Comparison of ENCODE assay signal across 8 mouse cellular contexts in genomic region chr15:77013753-77014241, GRCm38 (mm10). TPM values are rescaled to one million over a fixed set of nuclear protein-coding genes. Genes with fewer than 3 reads are reported as not detected.
DNase-seq lines count a peak whose midpoint lies in the region; ATAC-seq lines count a peak whose summit lies in the region.

No protein-coding gene starts in this region.

- no peaks in the 10 kb centered on the region for H3K9me3 ChIP-seq in forebrain, embryonic 10.5 days
- H3K9me3 ChIP-seq in forebrain, embryonic 11.5 days (ENCODE audit: control insufficient read depth, low read length), result no peaks in the 10 kb centered on the region
- H3K9me3 ChIP-seq in embryonic facial prominence, embryonic 13.5 days, result no peaks in the 10 kb centered on the region
- H3K9me3 ChIP-seq in hindbrain, embryonic 11.5 days (ENCODE audit: control insufficient read depth, low read length), result no peaks in the 10 kb centered on the region
- no peaks in the 10 kb centered on the region for H3K9me3 ChIP-seq in limb, embryonic 13.5 days

- DNase-seq in forebrain, embryonic 10.5 days (ENCODE audit: extremely low spot score, low spot score), result no peak
- DNase-seq in forebrain, embryonic 11.5 days (ENCODE audit: low spot score), result no peak
- DNase-seq in hindbrain, embryonic 11.5 days (ENCODE audit: low spot score), result peak; percentile 29
- DNase-seq in right cerebral cortex, adult 2 months (ENCODE audit: low spot score in 2 of 2), result peak; percentile 35 to 40
- no peak for DNase-seq in layer of hippocampus, postnatal 14 days (ENCODE audit: low spot score in 2 of 2)
- no peak for DNase-seq in c-Kit-positive CD71-positive TER-119-positive erythroid progenitor cells, embryonic 14.5 days (ENCODE audit: low spot score)

- H3K4me3 ChIP-seq in forebrain, embryonic 10.5 days, result no peak overlapping the region
- no peak overlapping the region for H3K4me3 ChIP-seq in forebrain, embryonic 11.5 days (ENCODE audit: low read depth, low read length)
- no peak overlapping the region for H3K4me3 ChIP-seq in embryonic facial prominence, embryonic 13.5 days
- H3K4me3 ChIP-seq in hindbrain, embryonic 11.5 days (ENCODE audit: low read depth, low read length), result no peak overlapping the region
- no peak overlapping the region for H3K4me3 ChIP-seq in limb, embryonic 13.5 days

- H3K27ac ChIP-seq in forebrain, embryonic 10.5 days, result peak overlapping the region; percentile 44; the same call in 1 of the 2 replicates
- H3K27ac ChIP-seq in forebrain, embryonic 11.5 days (ENCODE audit: low read depth, low read length), result no peak overlapping the region
- peak overlapping the region; percentile 72; the same call in 1 of the 2 replicates for H3K27ac ChIP-seq in embryonic facial prominence, embryonic 13.5 days
- H3K27ac ChIP-seq in hindbrain, embryonic 11.5 days (ENCODE audit: low read depth, low read length), result 0 out of 2 replicates have a peak overlapping the region, but pooled peaks have one; percentile 33
- peak overlapping the region; percentile 39; the same call in 1 of the 2 replicates for H3K27ac ChIP-seq in limb, embryonic 13.5 days

- no peak overlapping the region for H3K9ac ChIP-seq in forebrain, embryonic 11.5 days (ENCODE audit: low read length)
- H3K9ac ChIP-seq in embryonic facial prominence, embryonic 13.5 days, result peak overlapping the region; percentile 36
- H3K9ac ChIP-seq in hindbrain, embryonic 11.5 days (ENCODE audit: low read depth, low read length), result no peak overlapping the region
- H3K9ac ChIP-seq in limb, embryonic 13.5 days, result peak overlapping the region; percentile 31; the same call in 1 of the 2 replicates

- 47% methylated on average over 15 of the region's 15 CpGs for WGBS in forebrain, embryonic 10.5 days
- WGBS in forebrain, embryonic 11.5 days, result 56% methylated on average over 15 of the region's 15 CpGs
- WGBS in embryonic facial prominence, embryonic 13.5 days, result 3% methylated on average over 15 of the region's 15 CpGs
- WGBS in hindbrain, embryonic 11.5 days, result 34% methylated on average over 15 of the region's 15 CpGs
- WGBS in limb, embryonic 13.5 days, result 16% methylated on average over 15 of the region's 15 CpGs

- no peaks in the 10 kb centered on the region for H3K36me3 ChIP-seq in forebrain, embryonic 10.5 days (replicated peaks)
- H3K36me3 ChIP-seq in forebrain, embryonic 11.5 days (ENCODE audit: control insufficient read depth, insufficient read depth, low read length), result no peaks in the 10 kb centered on the region
- H3K36me3 ChIP-seq in embryonic facial prominence, embryonic 13.5 days, result no peaks in the 10 kb centered on the region
- no peaks in the 10 kb centered on the region for H3K36me3 ChIP-seq in hindbrain, embryonic 11.5 days (ENCODE audit: control insufficient read depth, insufficient read depth, low read length)
- H3K36me3 ChIP-seq in limb, embryonic 13.5 days, result no peaks in the 10 kb centered on the region

- H3K4me2 ChIP-seq in forebrain, embryonic 11.5 days (ENCODE audit: low read depth, low read length, severe bottlenecking), result no peak overlapping the region
- peak overlapping the region; percentile 37 for H3K4me2 ChIP-seq in embryonic facial prominence, embryonic 13.5 days
- no peak overlapping the region for H3K4me2 ChIP-seq in hindbrain, embryonic 11.5 days (replicated peaks; ENCODE audit: low read depth, low read length)
- H3K4me2 ChIP-seq in limb, embryonic 13.5 days (replicated peaks), result peak overlapping the region; percentile 21

- peaks cover 20% of the 10 kb centered on the region for H3K4me1 ChIP-seq in forebrain, embryonic 10.5 days
- H3K4me1 ChIP-seq in forebrain, embryonic 11.5 days (replicated peaks; ENCODE audit: control insufficient read depth, insufficient read depth, low read length), result no peaks in the 10 kb centered on the region
- H3K4me1 ChIP-seq in embryonic facial prominence, embryonic 13.5 days, result peaks cover 23% of the 10 kb centered on the region
- H3K4me1 ChIP-seq in hindbrain, embryonic 11.5 days (replicated peaks; ENCODE audit: control insufficient read depth, insufficient read depth, low read length), result peaks cover 3% of the 10 kb centered on the region; the same call in 1 of the 2 replicates
- peaks cover 20% of the 10 kb centered on the region; the same call in 1 of the 2 replicates for H3K4me1 ChIP-seq in limb, embryonic 13.5 days

- no peak for ATAC-seq in forebrain, embryonic 11.5 days (replicated peaks; ENCODE audit: low FRiP score)
- 0 out of 2 replicates have a peak, but pooled peaks have one; percentile 35 for ATAC-seq in embryonic facial prominence, embryonic 13.5 days (ENCODE audit: insufficient number of reproducible peaks, insufficient read depth, low FRiP score, low TSS enrichment, low read depth)
- ATAC-seq in hindbrain, embryonic 11.5 days (ENCODE audit: low FRiP score), result no peak
- ATAC-seq in limb, embryonic 13.5 days (ENCODE audit: low FRiP score, low read depth), result peak; percentile 52

- H3K27me3 ChIP-seq in forebrain, embryonic 10.5 days (ENCODE audit: poor library complexity, severe bottlenecking), result no peaks in the 10 kb centered on the region
- H3K27me3 ChIP-seq in forebrain, embryonic 11.5 days (ENCODE audit: control insufficient read depth, insufficient read depth, low read length), result no peaks in the 10 kb centered on the region
- no peaks in the 10 kb centered on the region for H3K27me3 ChIP-seq in embryonic facial prominence, embryonic 13.5 days
- no peaks in the 10 kb centered on the region for H3K27me3 ChIP-seq in hindbrain, embryonic 11.5 days (ENCODE audit: control insufficient read depth, insufficient read depth, low read length)
- no peaks in the 10 kb centered on the region for H3K27me3 ChIP-seq in limb, embryonic 13.5 days

RNA-seq across cellular contexts. Expression of gene Apol6, which starts 30.7 kb away (rescaled TPM):
- 0.10 TPM in 1 of 2 replicates, not detected in the other for polyA plus RNA-seq in forebrain, embryonic 10.5 days (2016; fragmentation: Nextera tagmentation; extraction: Ambion mirVana)
- polyA plus RNA-seq in forebrain, embryonic 11.5 days (2014; fragmentation: Nextera tagmentation; extraction: Ambion mirVana), result not detected in 2 replicates
- polyA plus RNA-seq in embryonic facial prominence, embryonic 13.5 days (2015; fragmentation: Nextera tagmentation; extraction: Ambion mirVana), result 0.22 and 0.45 TPM in 2 replicates
- polyA plus RNA-seq in hindbrain, embryonic 11.5 days (2014; fragmentation: Nextera tagmentation; extraction: Ambion mirVana), result not detected in 2 replicates
- 0.10 TPM in 1 of 2 replicates, not detected in the other for polyA plus RNA-seq in limb, embryonic 13.5 days (2015; fragmentation: Nextera tagmentation; extraction: Ambion mirVana)
- total RNA-seq in layer of hippocampus, postnatal 14 days (2021), result under 1 TPM in 1 of 2 experiments, not detected in 1; 0.25 TPM

RNA-seq across cellular contexts. Expression of gene Mb, which starts 36.7 kb away (rescaled TPM):
- 0.20 and 0.27 TPM in 2 replicates for polyA plus RNA-seq in forebrain, embryonic 10.5 days (2016; fragmentation: Nextera tagmentation; extraction: Ambion mirVana)
- polyA plus RNA-seq in forebrain, embryonic 11.5 days (2014; fragmentation: Nextera tagmentation; extraction: Ambion mirVana), result not detected in 2 replicates
- 1.7 and 2.5 TPM in 2 replicates for polyA plus RNA-seq in embryonic facial prominence, embryonic 13.5 days (2015; fragmentation: Nextera tagmentation; extraction: Ambion mirVana)
- polyA plus RNA-seq in hindbrain, embryonic 11.5 days (2014; fragmentation: Nextera tagmentation; extraction: Ambion mirVana), result 0.39 and 0.53 TPM in 2 replicates
- 10.1 and 13.6 TPM in 2 replicates for polyA plus RNA-seq in limb, embryonic 13.5 days (2015; fragmentation: Nextera tagmentation; extraction: Ambion mirVana)
- total RNA-seq in layer of hippocampus, postnatal 14 days (2021), result under 1 TPM in 1 of 2 experiments, not detected in 1; 0.90 TPM

Comparison
In these comparisons a context has a peak if more than half of its experiments do, and no peak if none do; other contexts are left out.
1. DNase-seq: peak in hindbrain, embryonic 11.5 days (single experiment) and right cerebral cortex, adult 2 months (2 of 2); none in forebrain, embryonic 10.5 days (single experiment), forebrain, embryonic 11.5 days (single experiment), layer of hippocampus, postnatal 14 days (0 of 2) and c-Kit-positive CD71-positive TER-119-positive erythroid progenitor cells, embryonic 14.5 days (single experiment).
2. ATAC-seq: peak in embryonic facial prominence, embryonic 13.5 days (single experiment) and limb, embryonic 13.5 days (single experiment); none in forebrain, embryonic 11.5 days (single experiment) and hindbrain, embryonic 11.5 days (single experiment).
3. H3K4me2 ChIP-seq: peak in embryonic facial prominence, embryonic 13.5 days (single experiment) and limb, embryonic 13.5 days (single experiment); none in forebrain, embryonic 11.5 days (single experiment) and hindbrain, embryonic 11.5 days (single experiment).
4. H3K9ac ChIP-seq: peak in embryonic facial prominence, embryonic 13.5 days (single experiment) and limb, embryonic 13.5 days (single experiment); none in forebrain, embryonic 11.5 days (single experiment) and hindbrain, embryonic 11.5 days (single experiment).